Mouse (Mus musculus): ENCODE results near the gene Syne4.

DNA sequence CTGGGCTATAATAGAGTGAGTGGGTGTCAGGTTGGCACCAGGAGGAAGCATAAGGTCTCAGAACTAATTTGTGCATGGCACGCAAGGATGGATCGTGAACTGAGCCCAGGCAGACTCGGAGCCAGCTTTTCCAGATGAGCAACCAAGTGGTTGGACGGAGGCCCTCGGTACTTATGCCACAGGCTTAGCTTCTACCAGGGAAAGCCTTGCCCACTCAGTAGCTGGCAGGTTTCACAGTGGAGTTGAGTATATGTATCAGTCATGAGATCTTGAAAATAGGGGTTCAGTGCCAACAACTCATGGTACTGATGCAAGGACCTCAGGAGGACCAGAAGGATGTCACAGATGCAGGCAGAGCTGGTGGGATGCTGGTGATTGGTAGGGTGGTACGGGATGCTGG is 21.1 kb downstream of the Syne4 start:
- TF ChIP-seq POLR2A (IDR thresholded peaks at IDR 0.05; ENCODE audit: insufficient read length, low read depth) (no peak), TCF12 (IDR thresholded peaks at IDR 0.05; ENCODE audit: insufficient read depth, poor library complexity, severe bottlenecking) (no peak), USF1 (IDR thresholded peaks at IDR 0.05; ENCODE audit: low read depth) (no peak), POLR2AphosphoS2 (IDR thresholded peaks at IDR 0.05; ENCODE audit: insufficient read length, low read depth) (no peak), REST (IDR thresholded peaks at IDR 0.05; ENCODE audit: insufficient read depth, insufficient read length) (no peak), MYOD1 (IDR thresholded peaks at IDR 0.05; ENCODE audit: control insufficient read depth in 1 of 3, insufficient read length in 2 of 3, low read depth in 2 of 3) (no peak), E2F4 (IDR thresholded peaks at IDR 0.05; ENCODE audit: insufficient read depth) (no peak), TCF3 (IDR thresholded peaks at IDR 0.05; ENCODE audit: insufficient read length, low read depth) (no peak), CEBPB (IDR thresholded peaks at IDR 0.05; ENCODE audit: insufficient read depth, poor library complexity, severe bottlenecking) (no peak)
